Mouse (Mus musculus): ENCODE data around the gene Il12a.

Gene Il12a

DNA sequence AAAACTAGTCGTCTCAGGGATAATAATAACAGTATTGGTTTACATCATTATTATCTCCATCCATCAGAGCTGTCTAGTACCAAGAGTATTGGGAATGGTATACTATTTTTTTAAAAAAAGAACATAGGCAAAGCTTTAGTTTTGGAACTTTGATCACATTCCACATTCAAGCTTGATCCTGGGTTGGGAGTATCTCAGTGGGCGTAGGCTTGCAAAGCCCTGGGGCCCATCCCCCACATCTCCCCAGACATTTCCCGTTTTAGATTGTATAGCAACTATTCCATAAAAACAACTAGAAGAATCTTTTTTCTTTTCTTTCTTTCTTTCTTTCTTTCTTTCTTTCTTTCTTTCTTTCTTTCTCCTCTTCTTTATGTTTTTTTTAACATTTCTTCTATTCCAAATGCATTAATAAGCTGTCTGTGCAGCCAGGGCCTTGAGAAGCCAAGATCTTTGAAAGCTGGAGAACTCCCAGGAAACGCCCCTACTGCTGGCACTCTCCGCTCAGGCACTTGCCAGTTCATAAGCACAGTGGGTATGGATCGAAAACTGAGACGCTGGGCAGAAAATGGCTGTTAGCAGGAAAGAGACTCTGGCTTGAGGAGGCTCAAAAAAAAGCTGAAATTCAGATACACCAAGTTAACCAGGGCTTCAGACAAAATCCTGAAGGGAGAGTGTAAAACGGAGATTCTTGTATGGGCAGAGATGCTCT lies 3.4 kb upstream of the Il12a start:
- no peak for DNase-seq (ENCODE audit: low read depth)

DNA sequence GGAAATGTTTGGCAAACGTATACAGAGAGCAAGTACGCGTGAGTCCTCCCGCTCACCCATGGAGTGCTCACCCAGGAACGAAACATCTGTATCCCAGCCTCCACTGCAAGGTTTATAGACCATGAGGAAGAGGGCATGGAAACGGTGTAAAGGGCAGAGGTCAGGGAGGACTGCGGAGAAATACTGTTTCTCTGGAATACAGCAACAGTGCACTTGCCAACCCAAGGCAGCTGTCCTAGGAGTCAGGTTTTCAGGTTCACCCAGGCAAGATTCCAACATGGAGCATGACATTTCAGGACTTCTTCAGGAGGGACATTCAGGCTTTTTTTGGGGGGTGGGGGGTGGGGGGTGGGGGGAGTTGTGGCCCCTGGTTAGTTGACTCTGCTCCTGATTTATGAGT lies 1.1 kb upstream of the Il12a start:
- DNase-seq (ENCODE audit: low read depth), result no peak

DNA sequence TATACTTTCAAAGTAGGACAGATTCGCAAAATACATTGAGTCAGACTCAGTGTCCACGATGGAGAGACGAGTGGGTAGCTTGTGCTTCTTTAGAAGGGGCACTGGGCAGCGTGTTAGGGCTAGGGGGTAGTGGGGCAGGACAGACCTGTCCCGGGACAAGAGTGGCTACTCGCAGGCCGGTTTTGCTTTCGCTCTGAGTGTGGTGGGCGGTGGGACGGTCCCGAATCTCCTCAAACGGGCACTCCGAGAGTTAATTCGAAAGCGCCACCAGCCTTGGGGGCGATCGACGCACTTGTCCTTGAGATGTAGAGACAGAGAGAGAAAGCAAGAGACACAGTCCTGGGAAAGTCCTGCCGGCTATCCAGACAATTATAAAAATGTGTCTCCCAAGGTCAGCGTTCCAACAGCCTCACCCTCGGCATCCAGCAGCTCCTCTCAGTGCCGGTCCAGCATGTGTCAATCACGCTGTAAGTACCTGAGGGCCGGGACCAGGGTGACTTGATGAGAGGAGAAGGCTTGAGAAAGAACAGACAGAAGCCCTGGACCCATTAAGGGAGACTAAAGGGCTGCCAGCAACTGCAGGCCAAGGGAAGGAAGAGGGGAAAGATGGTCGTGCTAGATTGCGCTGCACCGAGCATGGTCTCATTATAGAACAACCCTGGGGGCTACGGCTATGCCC lies 795 bp downstream of the Il12a start:
- peak; percentile 66 for DNase-seq (ENCODE audit: low read depth)

DNA sequence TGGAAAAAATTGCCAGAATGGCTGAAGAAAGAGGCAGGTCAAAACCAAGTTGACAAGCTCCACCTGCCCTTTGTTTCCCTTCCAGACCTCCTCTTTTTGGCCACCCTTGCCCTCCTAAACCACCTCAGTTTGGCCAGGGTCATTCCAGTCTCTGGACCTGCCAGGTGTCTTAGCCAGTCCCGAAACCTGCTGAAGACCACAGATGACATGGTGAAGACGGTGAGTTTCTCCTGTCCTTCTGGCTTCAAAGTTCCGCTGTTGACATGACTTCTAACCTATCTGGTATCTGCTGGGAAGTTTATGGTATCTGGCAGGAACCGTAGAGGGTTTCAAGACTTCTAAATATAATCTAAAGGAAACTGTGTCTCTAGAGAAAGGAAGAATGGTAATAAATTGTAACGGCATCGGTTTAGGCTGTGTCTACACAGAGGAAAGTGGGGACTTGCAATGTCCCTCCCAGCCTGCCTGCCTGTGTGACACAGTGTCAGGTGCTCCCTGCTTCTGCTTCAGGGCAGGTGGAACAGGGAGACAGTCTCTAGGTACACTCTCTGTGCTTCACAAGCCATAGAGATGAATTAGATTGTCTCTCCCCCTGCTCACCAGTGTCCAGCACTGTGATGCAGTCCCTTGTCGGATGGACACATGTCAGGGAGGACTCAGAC lies 1.6 kb downstream of the Il12a start:
- DNase-seq (ENCODE audit: low read depth), result no peak

DNA sequence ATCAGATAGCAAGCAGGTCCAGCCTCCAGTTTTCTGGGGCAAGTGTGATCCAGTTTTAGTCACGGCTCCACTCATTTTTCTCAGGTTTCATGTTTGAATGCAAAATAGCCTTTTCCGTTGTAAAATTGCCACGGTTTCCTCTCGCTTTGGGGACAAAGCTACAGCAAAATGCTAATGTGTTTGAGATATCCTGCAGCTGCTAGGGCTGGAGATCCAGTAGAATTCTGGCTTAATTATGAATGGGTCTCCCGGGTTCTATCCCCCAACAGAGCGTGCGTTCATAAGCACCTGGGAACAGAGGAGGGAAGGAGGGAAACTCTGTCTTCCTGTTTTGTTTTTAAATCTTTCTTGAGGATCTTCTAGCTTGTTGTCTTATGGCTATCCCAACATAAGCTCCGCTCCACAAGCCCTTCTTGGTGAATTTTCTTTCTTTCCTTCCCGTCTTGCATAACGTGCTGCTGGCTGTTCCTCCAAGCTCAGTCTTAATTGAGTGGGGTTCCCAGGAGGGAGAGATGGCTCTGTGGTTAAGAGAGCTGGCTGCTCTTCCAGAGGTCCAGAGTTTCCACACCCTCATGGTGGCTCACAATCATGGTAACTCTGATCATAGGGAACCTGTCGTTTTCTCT lies 2.3 kb downstream of the Il12a start:
- no peak for DNase-seq (ENCODE audit: low read depth)

DNA sequence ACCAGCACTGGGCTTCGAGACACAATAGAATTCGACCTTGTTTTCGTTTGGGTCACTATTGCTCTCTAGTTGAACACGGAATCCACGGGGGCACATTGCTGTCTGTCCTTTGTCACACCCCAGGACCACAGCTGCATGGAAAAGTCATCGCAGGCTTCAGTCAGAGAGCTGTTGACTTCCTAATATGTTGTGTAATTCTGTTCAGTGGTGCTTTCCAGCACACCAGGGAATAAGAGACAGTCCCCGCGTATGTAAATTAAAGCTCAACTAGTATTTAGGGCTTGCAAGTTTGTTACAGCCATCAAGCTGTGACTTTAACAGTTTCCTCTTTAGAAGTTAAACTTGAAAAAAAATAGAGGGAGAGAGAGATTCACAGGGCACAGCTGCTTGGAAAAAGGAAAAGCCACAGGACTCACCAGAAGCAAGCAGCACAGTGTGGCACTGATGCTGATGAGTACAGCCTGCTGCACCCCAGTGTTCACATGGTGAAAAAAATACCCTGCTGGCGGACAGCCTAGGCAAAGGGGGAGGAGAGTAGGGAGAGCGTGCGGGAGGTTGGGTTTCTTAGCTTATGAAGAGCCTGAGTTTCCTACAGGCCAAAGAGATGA lies 3.1 kb downstream of the Il12a start:
- no peak for DNase-seq (ENCODE audit: low read depth)

DNA sequence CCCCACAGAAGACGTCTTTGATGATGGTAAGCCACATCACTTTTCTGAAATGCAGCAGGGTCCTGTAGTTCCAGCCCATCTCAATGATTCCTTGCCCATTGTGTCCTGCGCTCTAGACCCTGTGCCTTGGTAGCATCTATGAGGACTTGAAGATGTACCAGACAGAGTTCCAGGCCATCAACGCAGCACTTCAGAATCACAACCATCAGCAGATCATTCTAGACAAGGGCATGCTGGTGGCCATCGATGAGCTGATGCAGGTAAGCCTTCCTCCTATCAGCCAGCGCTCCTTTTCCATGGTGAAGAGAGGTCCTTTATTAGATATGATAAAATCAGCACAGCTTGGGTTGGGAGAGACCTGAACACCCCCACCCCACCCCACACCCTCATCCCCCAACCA lies 4.9 kb downstream of the Il12a start:
- DNase-seq (ENCODE audit: low read depth), result no peak

DNA sequence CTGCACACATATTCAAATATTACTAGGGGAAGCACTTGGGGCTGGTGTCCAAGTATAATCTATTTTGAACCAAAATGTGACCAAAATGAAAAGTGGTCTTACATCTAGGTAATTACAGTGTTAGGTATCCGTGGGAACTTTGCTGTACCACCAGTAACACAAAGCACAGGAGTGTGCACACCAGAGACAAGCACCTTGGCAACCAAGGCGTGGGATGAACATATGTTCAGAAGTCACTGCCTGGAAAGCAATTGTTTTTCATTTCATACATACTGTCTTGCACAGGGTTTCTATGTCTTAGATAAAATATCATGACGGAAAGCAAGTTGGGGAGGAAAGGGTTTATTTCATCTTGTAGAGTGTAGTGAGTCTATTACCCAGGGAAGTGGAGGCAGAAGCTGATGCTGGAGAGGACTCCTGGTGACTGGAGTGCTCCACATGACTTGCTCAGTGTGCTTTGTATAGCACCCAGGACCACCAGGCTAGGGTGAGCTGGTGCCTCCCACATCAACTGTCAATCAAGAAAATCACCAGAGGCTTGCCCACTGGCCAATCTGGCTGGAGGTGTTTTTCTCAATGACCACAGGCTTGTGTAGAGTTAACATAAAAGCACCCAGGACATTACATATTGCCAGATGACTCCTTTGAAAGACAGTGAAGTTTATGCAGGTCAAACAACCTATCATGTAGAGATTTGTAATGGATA lies 6.2 kb downstream of the Il12a start:
- DNase-seq (ENCODE audit: low read depth), result no peak

DNA sequence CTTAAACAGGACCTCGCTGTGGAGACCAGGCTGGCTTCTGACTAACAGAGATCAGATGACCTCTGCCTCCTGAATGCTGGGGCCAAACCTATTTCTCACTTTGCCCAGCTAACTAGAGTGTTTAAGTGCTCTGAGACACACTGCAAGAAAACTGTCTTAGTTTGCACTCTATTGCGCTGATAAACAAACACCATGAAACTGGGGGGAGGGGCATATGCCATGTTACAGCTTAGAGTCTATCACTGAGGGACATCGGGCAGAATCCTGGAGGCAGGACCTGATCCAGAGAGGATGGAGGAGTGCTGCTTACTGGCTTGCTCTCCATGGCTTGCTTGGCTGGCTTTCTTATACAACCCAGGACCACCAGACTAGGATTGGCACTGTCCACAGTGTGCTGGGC lies 8.2 kb downstream of the Il12a start:
- no peak for DNase-seq (ENCODE audit: low read depth)

DNA sequence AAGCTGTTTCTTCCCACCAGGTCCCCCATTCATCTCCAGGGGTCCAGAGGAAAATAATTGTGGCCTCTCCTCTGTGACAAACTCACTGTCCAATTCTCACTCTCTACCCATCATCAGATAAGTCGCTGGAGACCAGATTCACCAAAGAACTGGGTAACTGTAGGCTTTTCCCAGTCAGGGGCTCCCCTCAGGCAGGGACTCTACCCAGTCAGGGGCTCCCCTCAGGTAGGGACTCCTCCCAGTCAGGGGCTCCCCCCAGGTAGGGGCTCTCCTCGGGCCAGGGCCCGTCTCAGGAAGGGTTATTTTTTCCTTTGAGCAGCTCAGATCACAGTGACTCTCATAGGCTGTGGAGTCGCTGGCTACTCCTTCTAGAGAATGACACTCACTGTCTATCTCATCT lies 9.6 kb downstream of the Il12a start:
- DNase-seq (ENCODE audit: low read depth), result no peak

DNA sequence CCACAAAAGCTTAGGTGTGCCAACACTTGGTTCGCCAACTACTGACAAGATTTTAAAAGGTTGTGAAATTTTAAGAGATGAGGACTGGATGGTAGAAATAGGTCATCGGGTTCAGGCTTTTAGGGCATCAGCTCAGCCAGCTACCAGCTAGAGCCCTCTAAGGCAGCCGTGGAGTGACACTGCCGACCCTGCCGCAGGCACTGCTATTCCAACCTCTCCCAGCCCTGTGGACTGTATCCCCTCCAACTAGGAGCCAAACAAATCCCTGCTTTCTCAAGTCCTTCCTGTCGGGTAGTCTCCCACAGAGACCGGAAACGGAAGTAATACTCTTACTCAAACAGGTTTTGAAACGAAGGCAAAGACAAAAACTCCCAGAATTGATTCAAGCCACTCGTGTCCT lies 15.9 kb downstream of the Il12a start:
- DNase-seq (ENCODE audit: low read depth), result no peak

DNA sequence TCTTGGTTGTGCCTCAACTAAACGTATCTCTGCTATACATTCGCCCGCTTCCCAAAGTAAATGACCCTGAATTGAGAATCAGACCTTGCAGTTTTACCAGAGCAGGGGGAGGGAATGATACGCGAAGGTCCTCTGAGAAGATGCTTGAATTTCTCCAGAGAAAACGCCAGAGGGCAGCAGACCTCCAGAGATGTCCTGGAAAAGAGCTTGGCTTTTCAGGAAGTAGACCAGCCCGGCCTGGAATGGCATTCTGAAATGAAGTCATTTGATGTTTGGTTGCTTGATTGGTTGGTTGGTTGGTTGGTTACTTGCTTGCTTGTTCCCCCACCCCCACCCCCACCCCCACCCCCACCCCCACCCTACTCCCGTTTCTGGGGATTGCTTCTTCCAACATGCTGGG lies 17.8 kb downstream of the Il12a start:
- peak; percentile 52 for DNase-seq (ENCODE audit: low read depth)

DNA sequence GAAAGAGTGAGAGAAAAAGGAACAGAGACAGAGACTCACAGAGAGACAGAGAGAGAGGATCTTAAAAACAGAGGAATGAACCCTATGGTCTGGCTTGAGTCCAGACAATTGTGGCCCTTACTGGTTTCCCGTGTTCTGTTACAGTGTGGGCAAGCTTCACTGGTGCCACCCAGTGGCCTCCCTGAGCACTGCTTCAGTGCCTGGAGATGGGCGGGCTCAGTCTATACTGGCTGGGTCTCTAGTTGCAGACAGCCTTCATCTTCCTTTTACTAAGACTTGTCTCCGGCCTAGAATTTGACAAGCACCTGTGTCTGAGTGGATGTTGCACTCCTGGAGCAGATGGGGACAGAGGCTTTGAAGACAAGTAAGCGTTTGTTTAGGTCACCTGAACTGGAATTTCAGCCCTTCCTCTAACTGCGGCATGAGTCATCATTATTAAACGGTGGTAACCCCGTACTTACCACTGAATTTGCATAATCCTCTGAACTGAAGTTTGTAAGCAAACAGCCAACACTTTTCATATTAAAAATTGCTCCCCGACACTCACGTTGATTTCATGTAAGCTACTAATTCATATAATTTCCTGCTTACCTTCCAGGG lies 18.9 kb downstream of the Il12a start:
- peak; percentile 83 for DNase-seq (ENCODE audit: low read depth)

DNA sequence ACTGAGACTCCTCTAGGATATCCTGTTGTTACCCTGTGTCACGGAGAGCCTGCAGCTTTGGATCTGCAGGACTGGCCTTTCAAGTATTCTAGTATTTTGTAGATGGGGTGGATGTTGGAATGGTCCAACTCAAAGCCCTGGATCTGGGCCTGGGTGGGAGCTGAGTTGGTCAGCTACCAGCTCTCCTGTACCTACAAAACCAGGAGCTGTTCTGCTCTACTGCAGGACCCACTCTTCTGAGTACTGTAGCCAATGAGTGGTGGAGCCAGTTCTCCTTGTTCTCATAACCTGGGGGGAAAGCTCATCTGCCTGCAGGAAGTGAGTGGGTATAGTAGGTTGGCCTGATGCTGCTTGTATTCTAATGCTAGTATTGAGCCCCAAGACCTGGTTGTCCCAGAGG lies 20.0 kb downstream of the Il12a start:
- no peak for DNase-seq (ENCODE audit: low read depth)

DNA sequence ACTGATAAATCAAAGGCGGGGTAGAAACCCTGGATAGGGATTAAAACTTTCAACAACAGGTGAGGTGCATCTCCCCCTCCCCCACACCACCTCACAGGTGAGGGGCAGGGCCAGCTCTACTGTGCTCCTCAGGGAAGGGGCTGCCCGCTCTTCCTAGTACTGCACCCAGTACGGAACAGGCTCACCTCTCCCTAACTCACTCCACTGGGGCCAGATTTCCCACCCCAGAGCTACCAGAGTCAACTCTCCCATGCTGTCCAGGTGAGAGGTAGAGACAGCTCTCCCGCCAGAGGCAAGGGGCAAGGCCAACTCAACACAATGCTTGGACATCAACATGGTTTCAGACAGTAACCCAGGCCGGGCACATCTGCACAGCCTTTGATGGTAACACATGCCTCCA lies 21.1 kb downstream of the Il12a start:
- DNase-seq (ENCODE audit: low read depth), result no peak

DNA sequence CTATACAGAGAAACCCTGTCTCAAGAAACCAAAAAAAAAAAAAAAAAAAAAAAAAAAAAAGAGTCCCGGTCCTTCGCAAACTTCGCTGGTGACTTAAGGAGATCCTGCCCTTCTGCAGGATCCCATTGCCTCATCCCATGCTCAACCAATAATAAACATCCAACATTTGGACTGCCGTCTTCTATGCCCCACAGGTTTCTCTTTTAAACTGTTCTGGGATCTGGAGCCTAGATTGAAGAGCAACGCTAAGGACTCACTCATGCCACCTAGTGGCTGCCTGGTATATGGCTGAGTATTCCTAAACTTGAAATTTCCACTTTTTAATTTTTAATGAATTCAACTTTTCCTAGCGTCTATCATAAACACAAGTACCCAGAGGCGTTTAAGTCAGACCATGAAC lies 23.1 kb downstream of the Il12a start:
- peak; percentile 84 for DNase-seq (ENCODE audit: low read depth)

DNA sequence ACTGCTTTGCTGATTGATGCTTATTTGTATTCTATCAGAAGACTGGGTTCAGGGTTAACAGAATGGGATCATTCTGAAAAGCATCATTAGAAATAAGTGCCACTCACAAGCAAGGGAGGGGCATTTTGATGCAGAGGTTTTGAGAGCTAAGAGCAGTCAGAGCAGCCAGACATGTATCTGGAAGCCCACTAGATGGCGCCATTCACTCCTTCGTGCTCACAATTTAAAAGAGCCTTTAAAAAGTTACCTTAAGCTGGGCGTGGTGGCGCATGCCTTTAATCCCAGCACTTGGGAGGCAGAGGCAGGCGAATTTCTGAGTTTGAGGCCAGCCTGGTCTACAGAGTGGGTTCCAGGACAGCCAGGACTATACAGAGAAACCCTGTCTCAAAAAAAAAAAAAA lies 26.9 kb downstream of the Il12a start:
- peak; percentile 87 for DNase-seq (ENCODE audit: low read depth)

DNA sequence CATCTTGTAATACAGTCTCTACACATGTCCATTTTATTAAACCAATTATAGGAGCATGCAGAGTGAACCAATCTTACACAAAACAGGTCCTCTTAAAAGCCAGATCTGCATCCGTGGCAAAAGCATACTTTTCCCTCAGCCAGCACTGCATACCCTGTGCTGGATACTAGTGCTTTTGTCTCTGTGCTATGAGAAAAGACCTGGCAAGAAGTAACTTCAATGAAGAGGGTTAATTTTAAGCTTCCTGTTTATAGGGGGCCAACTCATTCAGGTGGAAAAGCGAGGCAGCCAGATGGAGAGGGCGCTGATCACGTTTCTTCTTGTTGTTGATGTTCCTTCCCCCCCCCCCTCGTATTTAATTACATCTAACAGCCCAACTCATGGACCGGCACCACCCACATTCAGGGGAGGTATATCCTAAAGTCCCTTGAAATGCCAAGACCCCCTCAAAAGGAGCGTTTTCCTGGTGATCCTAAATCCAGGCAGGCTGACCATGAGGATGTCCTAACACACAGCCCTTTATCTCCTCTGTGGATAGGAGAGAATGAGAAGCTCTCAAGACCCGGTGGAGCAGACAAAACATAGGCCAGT lies 28.9 kb downstream of the Il12a start:
- DNase-seq (ENCODE audit: low read depth), result no peak

DNA sequence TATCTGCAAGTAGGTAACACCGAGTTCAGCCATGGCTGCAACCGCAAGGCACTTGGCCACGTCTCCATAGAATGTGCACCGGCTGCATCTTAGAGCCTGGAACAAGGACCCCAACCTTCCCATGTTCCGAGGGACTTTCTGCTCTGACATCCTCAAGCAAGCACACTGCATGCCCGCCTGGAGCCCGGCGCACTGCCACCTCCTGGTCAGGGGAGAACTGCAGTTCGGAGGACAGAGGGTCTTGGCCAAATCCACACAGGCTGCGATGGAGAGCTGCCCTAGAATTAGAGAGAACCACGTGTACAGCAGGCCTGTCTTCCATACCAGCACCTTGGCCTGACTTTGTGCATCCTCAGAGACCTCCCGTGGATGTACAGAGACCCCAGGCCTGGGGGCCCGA lies 29.8 kb downstream of the Il12a start:
- peak; percentile 34 for DNase-seq (ENCODE audit: low read depth)

DNA sequence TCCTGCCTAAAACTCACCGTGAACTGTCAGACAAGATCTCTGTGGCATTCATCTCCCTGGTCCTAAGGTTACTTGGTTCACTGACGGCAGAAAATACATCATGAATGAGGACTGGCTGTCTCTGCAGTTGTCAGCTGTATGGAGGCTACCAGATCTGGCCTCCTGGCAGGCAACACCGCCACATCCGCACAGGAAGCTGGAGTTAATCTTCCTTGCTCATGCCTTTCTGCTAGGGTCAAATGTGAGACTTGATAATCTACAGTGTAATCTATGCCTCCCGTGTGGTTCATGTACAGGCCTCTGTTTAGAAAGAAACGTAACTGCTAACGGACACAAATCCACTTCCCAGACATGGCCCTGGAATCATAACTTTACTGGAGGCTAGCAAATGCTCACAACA lies 51.5 kb downstream of the Il12a start:
- DNase-seq (ENCODE audit: low read depth), result no peak
